Mouse (Mus musculus): ENCODE results near the gene Sel1l. TPM values are rescaled to one million over a fixed set of nuclear protein-coding genes. Genes with fewer than 3 reads are reported as not detected.

Gene Sel1l
- total and polyA plus RNA-seq, 3 experiments: 19.5 to 64.9 (median 64.5) TPM

DNA sequence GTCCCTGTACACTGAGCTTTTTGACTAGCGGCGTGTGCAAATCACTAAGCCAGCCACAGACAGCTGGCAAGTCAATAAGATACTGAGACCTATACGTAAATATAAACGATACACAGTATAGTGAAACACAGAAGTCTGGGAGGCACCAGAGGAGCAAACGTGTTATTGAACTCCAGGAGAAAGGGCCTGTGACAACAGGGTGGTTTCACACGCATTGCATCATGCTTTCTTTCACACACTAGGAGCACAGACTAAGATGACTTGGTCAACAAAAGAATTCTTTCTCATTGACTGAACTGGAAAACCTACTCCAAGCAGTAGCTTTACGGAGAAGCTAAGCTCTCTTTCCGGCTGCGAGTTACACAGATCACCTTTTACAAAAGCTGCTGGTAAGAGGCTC is 3.6 kb downstream of the Sel1l start:
- no peak overlapping the region for H3K9ac ChIP-seq (ENCODE audit: low read depth, low read length)
- no peak overlapping the region for H3K27ac ChIP-seq
- TF ChIP-seq POLR2A (IDR thresholded peaks at IDR 0.05; ENCODE audit: insufficient read depth, low read depth, low read length) (no peak), EP300 (IDR thresholded peaks at IDR 0.05; ENCODE audit: insufficient read depth, low read depth, low read length) (no peak), CTCF (IDR thresholded peaks at IDR 0.05) (no peak)
- 90% methylated on average over 9 of the region's 9 CpGs for WGBS
- DNase-seq: no peak
- no peaks in the 10 kb centered on the region for H3K36me3 ChIP-seq (ENCODE audit: control insufficient read depth, insufficient read depth, low read length)
- no peaks in the 10 kb centered on the region; the same call in 1 of the 2 replicates for H3K4me1 ChIP-seq (ENCODE audit: control insufficient read depth, insufficient read depth, low read length)
- intact Hi-C loops (cut with DNase I): loop anchor here (5.0 kb wide), 2 partner anchors 258 to 463 kb away; partner anchors contain the start of genes Cep128 and Tshr
- H3K27me3 ChIP-seq (ENCODE audit: control insufficient read depth, insufficient read depth, low read length): no peaks in the 10 kb centered on the region
- H3K4me3 ChIP-seq: no peak overlapping the region
- no peaks in the 10 kb centered on the region; the same call in 1 of the 2 replicates for H3K79me2 ChIP-seq (replicated peaks; ENCODE audit: control insufficient read depth, insufficient read depth, low read length)

- Histone ChIP-seq H3K4me1 (ENCODE audit: control insufficient read depth, insufficient read depth, low read length) (no peaks in the 10 kb centered on the region; the same call in 1 of the 2 replicates), H3K27me3 (ENCODE audit: control insufficient read depth, insufficient read depth, low read length) (no peaks in the 10 kb centered on the region), H3K36me3 (ENCODE audit: control insufficient read depth, insufficient read depth, low read length) (no peaks in the 10 kb centered on the region), H3K27ac (no peak overlapping the region), H3K79me2 (replicated peaks; ENCODE audit: control insufficient read depth, insufficient read depth, low read length) (no peaks in the 10 kb centered on the region; the same call in 1 of the 2 replicates), H3K4me3 (no peak overlapping the region), H3K9ac (ENCODE audit: low read depth, low read length) (no peak overlapping the region)
- WGBS: 51% methylated on average over 4 of the region's 4 CpGs
- DNase-seq: no peak
- intact Hi-C loops (cut with DNase I): no loop called here
- TF ChIP-seq EP300 (IDR thresholded peaks at IDR 0.05; ENCODE audit: insufficient read depth, low read depth, low read length) (no peak), CTCF (IDR thresholded peaks at IDR 0.05) (no peak), POLR2A (IDR thresholded peaks at IDR 0.05; ENCODE audit: insufficient read depth, low read depth, low read length) (no peak)
These were observed 4.4 kb downstream of the Sel1l start for GRCm38 (mm10) chr12:91844542-91844941.

GRCm38 (mm10) chr12:91843888-91844287 is 5.1 kb downstream of the Sel1l start:
- no peaks in the 10 kb centered on the region for H3K36me3 ChIP-seq (ENCODE audit: control insufficient read depth, insufficient read depth, low read length)
- no peak overlapping the region for H3K9ac ChIP-seq (ENCODE audit: low read depth, low read length)
- no peaks in the 10 kb centered on the region for H3K27me3 ChIP-seq (ENCODE audit: control insufficient read depth, insufficient read depth, low read length)
- WGBS: 93% methylated on average over 13 of the region's 13 CpGs
- no peak overlapping the region for H3K4me3 ChIP-seq
- intact Hi-C loops (cut with DNase I): no loop called here
- no peaks in the 10 kb centered on the region; the same call in 1 of the 2 replicates for H3K79me2 ChIP-seq (replicated peaks; ENCODE audit: control insufficient read depth, insufficient read depth, low read length)
- no peak for TF ChIP-seq POLR2A (IDR thresholded peaks at IDR 0.05; ENCODE audit: insufficient read depth, low read depth, low read length)
- no peak for TF ChIP-seq EP300 (IDR thresholded peaks at IDR 0.05; ENCODE audit: insufficient read depth, low read depth, low read length)
- TF ChIP-seq CTCF (IDR thresholded peaks at IDR 0.05): no peak
- H3K27ac ChIP-seq: no peak overlapping the region
- H3K4me1 ChIP-seq (ENCODE audit: control insufficient read depth, insufficient read depth, low read length): no peaks in the 10 kb centered on the region; the same call in 1 of the 2 replicates
- no peak for DNase-seq

- Histone ChIP-seq H3K27ac (no peak overlapping the region), H3K36me3 (ENCODE audit: control insufficient read depth, insufficient read depth, low read length) (no peaks in the 10 kb centered on the region; the same call in 1 of the 2 replicates), H3K79me2 (replicated peaks; ENCODE audit: control insufficient read depth, insufficient read depth, low read length) (no peaks in the 10 kb centered on the region; the same call in 1 of the 2 replicates), H3K4me3 (no peak overlapping the region), H3K4me1 (ENCODE audit: control insufficient read depth, insufficient read depth, low read length) (no peaks in the 10 kb centered on the region; the same call in 1 of the 2 replicates), H3K9ac (ENCODE audit: low read depth, low read length) (no peak overlapping the region), H3K27me3 (ENCODE audit: control insufficient read depth, insufficient read depth, low read length) (no peaks in the 10 kb centered on the region)
- 88% methylated on average over 6 of the region's 6 CpGs for WGBS
- no peak for DNase-seq
- TF ChIP-seq EP300 (IDR thresholded peaks at IDR 0.05; ENCODE audit: insufficient read depth, low read depth, low read length): no peak
- TF ChIP-seq POLR2A (IDR thresholded peaks at IDR 0.05; ENCODE audit: insufficient read depth, low read depth, low read length): no peak
- TF ChIP-seq CTCF (IDR thresholded peaks at IDR 0.05): no peak
- intact Hi-C loops (cut with DNase I): no loop called here
These were observed 7.2 kb downstream of the Sel1l start for GRCm38 (mm10) chr12:91841714-91842113.

DNA sequence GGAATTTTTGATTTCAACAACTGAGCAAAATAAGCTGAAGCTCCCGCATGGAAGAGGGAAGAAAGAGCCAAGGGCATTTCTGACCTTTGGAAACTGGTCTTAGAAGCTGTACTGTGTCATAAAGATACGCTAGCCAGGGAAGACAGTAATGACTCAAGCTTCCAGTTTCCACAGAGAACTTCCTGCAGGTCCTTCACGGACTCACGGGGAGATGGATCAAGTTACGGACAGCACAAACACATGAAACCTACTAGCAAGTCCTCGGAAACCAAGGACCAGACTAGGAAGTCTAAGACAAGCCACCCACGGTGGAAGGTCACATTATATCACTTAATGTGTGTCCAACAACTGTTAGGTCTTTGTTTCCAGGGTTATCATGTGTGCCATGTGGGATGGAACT is 10.7 kb downstream of the Sel1l start:
- WGBS: 56% methylated on average over 7 of the region's 7 CpGs
- intact Hi-C loops (cut with DNase I): no loop called here
- H3K4me1 ChIP-seq (ENCODE audit: control insufficient read depth, insufficient read depth, low read length): no peaks in the 10 kb centered on the region
- H3K27me3 ChIP-seq (ENCODE audit: control insufficient read depth, insufficient read depth, low read length): no peaks in the 10 kb centered on the region
- no peak overlapping the region for H3K9ac ChIP-seq (ENCODE audit: low read depth, low read length)
- no peak for TF ChIP-seq CTCF (IDR thresholded peaks at IDR 0.05)
- no peak for TF ChIP-seq EP300 (IDR thresholded peaks at IDR 0.05; ENCODE audit: insufficient read depth, low read depth, low read length)
- TF ChIP-seq POLR2A (IDR thresholded peaks at IDR 0.05; ENCODE audit: insufficient read depth, low read depth, low read length): no peak
- no peak overlapping the region for H3K27ac ChIP-seq
- H3K79me2 ChIP-seq (replicated peaks; ENCODE audit: control insufficient read depth, insufficient read depth, low read length): no peaks in the 10 kb centered on the region
- peaks cover 5% of the 10 kb centered on the region for H3K36me3 ChIP-seq (ENCODE audit: control insufficient read depth, insufficient read depth, low read length)
- no peak for DNase-seq
- H3K4me3 ChIP-seq: no peak overlapping the region

DNA sequence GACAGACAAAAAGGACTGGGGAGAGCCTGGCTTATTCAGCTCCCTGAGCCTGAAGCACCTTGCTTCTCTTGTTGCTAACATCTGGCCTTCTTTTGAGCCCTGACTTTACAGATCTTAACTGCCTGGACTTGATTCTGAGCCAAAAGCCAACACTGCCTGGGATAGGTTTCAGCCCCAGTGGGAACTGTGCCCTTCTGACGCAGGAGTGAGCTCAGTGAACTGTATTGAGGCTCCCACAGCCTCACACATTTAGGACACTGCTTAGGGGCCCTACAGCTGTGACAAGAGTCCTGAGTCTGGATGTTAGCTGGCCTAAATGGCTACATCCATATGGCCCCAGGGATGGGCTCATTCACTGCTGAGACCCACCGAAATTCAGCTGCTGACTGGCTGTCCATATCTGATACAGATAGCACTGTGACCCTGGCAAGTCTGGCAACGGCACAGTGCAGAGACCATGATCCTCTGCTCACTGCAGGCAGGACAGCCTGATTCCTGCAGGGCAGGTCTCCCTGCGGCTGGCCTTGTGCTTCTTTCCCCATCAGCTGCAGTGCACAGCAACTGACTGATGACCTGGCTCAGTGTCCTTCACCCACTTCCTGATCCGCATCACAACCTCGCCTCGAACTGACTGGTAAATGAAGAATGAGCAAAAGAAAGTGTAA is 11.4 kb downstream of the Sel1l start:
- intact Hi-C loops (cut with DNase I): no loop called here
- no peak overlapping the region for H3K27ac ChIP-seq
- H3K9ac ChIP-seq (ENCODE audit: low read depth, low read length): no peak overlapping the region
- DNase-seq: no peak
- no peak overlapping the region for H3K4me3 ChIP-seq
- no peaks in the 10 kb centered on the region for H3K27me3 ChIP-seq (ENCODE audit: control insufficient read depth, insufficient read depth, low read length)
- H3K36me3 ChIP-seq (ENCODE audit: control insufficient read depth, insufficient read depth, low read length): peaks cover 6% of the 10 kb centered on the region
- TF ChIP-seq CTCF (IDR thresholded peaks at IDR 0.05) (no peak), POLR2A (IDR thresholded peaks at IDR 0.05; ENCODE audit: insufficient read depth, low read depth, low read length) (no peak), EP300 (IDR thresholded peaks at IDR 0.05; ENCODE audit: insufficient read depth, low read depth, low read length) (no peak)
- H3K4me1 ChIP-seq (ENCODE audit: control insufficient read depth, insufficient read depth, low read length): no peaks in the 10 kb centered on the region
- H3K79me2 ChIP-seq (replicated peaks; ENCODE audit: control insufficient read depth, insufficient read depth, low read length): no peaks in the 10 kb centered on the region
- WGBS: 75% methylated on average over 7 of the region's 7 CpGs

Measured in heart, adult 2 months (tissue).